Mouse (Mus musculus): ENCODE data around the gene 1700025G04Rik. TPM values are rescaled to one million over a fixed set of nuclear protein-coding genes. Genes with fewer than 3 reads are reported as not detected.

Gene 1700025G04Rik
- polyA plus RNA-seq, 1 experiment from 2014 or later, result 28.6 TPM

DNA sequence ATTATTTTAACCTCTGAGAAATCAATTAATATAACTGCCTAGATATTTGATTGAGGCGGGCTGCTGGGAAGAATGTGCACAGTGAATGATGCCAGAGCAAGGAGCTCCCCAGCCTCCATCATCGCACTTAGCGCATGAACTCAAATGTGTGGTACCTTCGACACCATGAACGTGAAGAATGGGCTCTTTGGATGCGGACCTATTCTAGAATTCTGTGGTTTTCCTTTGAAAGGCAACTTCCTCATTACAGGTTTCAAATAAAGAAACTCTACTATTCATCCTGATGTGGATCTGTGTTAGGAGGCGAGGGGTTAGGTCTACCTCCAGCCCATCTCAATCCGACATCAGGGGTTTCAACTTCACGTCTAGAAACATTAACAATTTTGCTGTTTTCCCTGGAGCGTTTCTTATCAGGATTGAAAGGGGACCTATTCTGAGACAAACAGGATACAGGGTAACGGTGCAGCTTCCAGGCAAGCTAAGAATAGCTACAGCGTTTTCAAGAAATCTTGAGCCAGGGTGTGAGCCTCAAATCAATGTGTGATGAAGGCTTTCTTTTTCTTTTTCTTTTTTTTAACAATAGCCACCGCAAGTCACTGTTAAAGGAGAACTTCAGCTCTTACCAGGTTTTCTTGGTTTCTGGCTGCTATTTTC lies 110.0 kb downstream of the 1700025G04Rik start:
- ATAC-seq (ENCODE audit: insufficient number of reproducible peaks, insufficient read depth, low FRiP score, low read depth), result no peak

DNA sequence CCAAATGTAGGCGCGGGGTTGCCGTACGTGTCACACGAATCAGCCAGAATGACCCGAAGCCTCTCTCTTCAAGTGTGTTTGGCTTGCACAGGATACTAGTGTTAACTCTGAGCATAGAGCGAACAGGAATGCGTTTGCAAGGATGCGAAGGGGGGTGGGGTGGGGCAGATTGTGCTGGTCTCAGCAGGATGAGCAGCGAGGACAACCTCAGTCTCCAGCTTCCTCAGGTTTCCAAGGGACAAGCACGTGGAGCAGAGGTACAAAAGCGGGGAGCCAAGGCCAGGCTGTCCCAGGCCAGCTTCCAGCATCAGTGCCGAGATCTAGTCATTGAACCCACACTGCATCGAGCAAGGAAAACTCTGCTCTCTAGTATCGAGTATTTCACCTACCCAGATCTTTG lies 111.2 kb downstream of the 1700025G04Rik start:
- Histone ChIP-seq H3K4me1 (ENCODE audit: control insufficient read depth, insufficient read depth, low read length) (no peaks in the 10 kb centered on the region), H3K9me3 (ENCODE audit: control insufficient read depth, low read depth, low read length) (no peaks in the 10 kb centered on the region), H3K9ac (replicated peaks; ENCODE audit: low read depth, low read length) (no peak overlapping the region), H3K4me3 (ENCODE audit: low read depth, low read length) (no peak overlapping the region), H3K4me2 (replicated peaks; ENCODE audit: low read depth, low read length) (no peak overlapping the region), H3K27me3 (ENCODE audit: control insufficient read depth, insufficient read depth, low read length) (no peaks in the 10 kb centered on the region), H3K27ac (ENCODE audit: low read length) (no peak overlapping the region), H3K36me3 (ENCODE audit: control insufficient read depth, insufficient read depth, low read length) (no peaks in the 10 kb centered on the region)
- WGBS, result 88% methylated on average over 15 of the region's 15 CpGs
- no peak for ATAC-seq (ENCODE audit: insufficient number of reproducible peaks, insufficient read depth, low FRiP score, low read depth)

More for the DNA sequence above, 110.0 kb downstream of the 1700025G04Rik start:
- WGBS, result 79% methylated on average over 13 of the region's 13 CpGs
- no peaks in the 10 kb centered on the region for H3K36me3 ChIP-seq (ENCODE audit: control insufficient read depth, insufficient read depth, low read length)
- H3K9me3 ChIP-seq (ENCODE audit: control insufficient read depth, low read depth, low read length), result no peaks in the 10 kb centered on the region
- H3K27ac ChIP-seq (ENCODE audit: low read length), result no peak overlapping the region
- H3K27me3 ChIP-seq (ENCODE audit: control insufficient read depth, insufficient read depth, low read length), result no peaks in the 10 kb centered on the region
- no peak overlapping the region for H3K4me2 ChIP-seq (replicated peaks; ENCODE audit: low read depth, low read length)
- H3K9ac ChIP-seq (replicated peaks; ENCODE audit: low read depth, low read length), result no peak overlapping the region
- no peaks in the 10 kb centered on the region for H3K4me1 ChIP-seq (ENCODE audit: control insufficient read depth, insufficient read depth, low read length)
- H3K4me3 ChIP-seq (ENCODE audit: low read depth, low read length), result no peak overlapping the region

DNA sequence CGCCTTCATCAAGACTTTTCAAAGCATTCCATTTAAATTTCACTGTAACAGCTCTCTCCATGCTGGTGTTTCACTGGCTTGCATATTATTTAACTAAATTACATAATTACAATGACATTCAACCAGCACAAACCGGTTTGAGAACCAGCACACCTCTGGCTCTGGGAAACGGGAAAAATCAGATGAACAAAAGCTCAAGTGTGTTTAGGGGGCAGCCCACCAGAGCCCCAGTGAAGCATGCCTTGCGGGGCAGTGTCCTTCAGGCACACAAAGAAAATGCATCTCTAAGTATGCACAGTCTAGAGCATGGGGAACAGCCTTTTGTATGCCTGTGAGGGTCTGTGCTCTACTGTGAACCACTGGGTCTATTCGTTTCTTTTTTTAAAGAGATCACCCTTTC lies 112.3 kb downstream of the 1700025G04Rik start:
- Histone ChIP-seq H3K4me1 (ENCODE audit: control insufficient read depth, insufficient read depth, low read length) (no peaks in the 10 kb centered on the region), H3K36me3 (ENCODE audit: control insufficient read depth, insufficient read depth, low read length) (no peaks in the 10 kb centered on the region), H3K4me3 (ENCODE audit: low read depth, low read length) (no peak overlapping the region), H3K27ac (ENCODE audit: low read length) (no peak overlapping the region), H3K9ac (replicated peaks; ENCODE audit: low read depth, low read length) (no peak overlapping the region), H3K27me3 (ENCODE audit: control insufficient read depth, insufficient read depth, low read length) (no peaks in the 10 kb centered on the region), H3K9me3 (ENCODE audit: control insufficient read depth, low read depth, low read length) (no peaks in the 10 kb centered on the region), H3K4me2 (replicated peaks; ENCODE audit: low read depth, low read length) (no peak overlapping the region)
- no peak for ATAC-seq (ENCODE audit: insufficient number of reproducible peaks, insufficient read depth, low FRiP score, low read depth)
- WGBS, result 70% methylated on average over 5 of the region's 5 CpGs

- Histone ChIP-seq H3K4me3 (ENCODE audit: low read depth, low read length) (no peak overlapping the region), H3K4me2 (replicated peaks; ENCODE audit: low read depth, low read length) (no peak overlapping the region), H3K4me1 (ENCODE audit: control insufficient read depth, insufficient read depth, low read length) (no peaks in the 10 kb centered on the region), H3K9me3 (ENCODE audit: control insufficient read depth, low read depth, low read length) (no peaks in the 10 kb centered on the region), H3K36me3 (ENCODE audit: control insufficient read depth, insufficient read depth, low read length) (no peaks in the 10 kb centered on the region), H3K27ac (ENCODE audit: low read length) (no peak overlapping the region), H3K27me3 (ENCODE audit: control insufficient read depth, insufficient read depth, low read length) (no peaks in the 10 kb centered on the region), H3K9ac (replicated peaks; ENCODE audit: low read depth, low read length) (no peak overlapping the region)
- 69% methylated on average over 3 of the region's 3 CpGs for WGBS
- ATAC-seq (ENCODE audit: insufficient number of reproducible peaks, insufficient read depth, low FRiP score, low read depth), result no peak
Observed at GRCm38 (mm10) chr1:151976850-151977249, 113.1 kb downstream of the 1700025G04Rik start.

- 79% methylated on average over 17 of the region's 17 CpGs for WGBS
- H3K9ac ChIP-seq (replicated peaks; ENCODE audit: low read depth, low read length), result no peak overlapping the region
- no peak overlapping the region for H3K4me2 ChIP-seq (replicated peaks; ENCODE audit: low read depth, low read length)
- H3K4me3 ChIP-seq (ENCODE audit: low read depth, low read length), result no peak overlapping the region
- no peak for ATAC-seq (ENCODE audit: insufficient number of reproducible peaks, insufficient read depth, low FRiP score, low read depth)
- H3K27ac ChIP-seq (ENCODE audit: low read length), result no peak overlapping the region
- H3K27me3 ChIP-seq (ENCODE audit: control insufficient read depth, insufficient read depth, low read length), result no peaks in the 10 kb centered on the region
- H3K9me3 ChIP-seq (ENCODE audit: control insufficient read depth, low read depth, low read length), result no peaks in the 10 kb centered on the region
- H3K36me3 ChIP-seq (ENCODE audit: control insufficient read depth, insufficient read depth, low read length), result no peaks in the 10 kb centered on the region
- H3K4me1 ChIP-seq (ENCODE audit: control insufficient read depth, insufficient read depth, low read length), result no peaks in the 10 kb centered on the region
Observed at GRCm38 (mm10) chr1:151975418-151976379, 114.2 kb downstream of the 1700025G04Rik start.

DNA sequence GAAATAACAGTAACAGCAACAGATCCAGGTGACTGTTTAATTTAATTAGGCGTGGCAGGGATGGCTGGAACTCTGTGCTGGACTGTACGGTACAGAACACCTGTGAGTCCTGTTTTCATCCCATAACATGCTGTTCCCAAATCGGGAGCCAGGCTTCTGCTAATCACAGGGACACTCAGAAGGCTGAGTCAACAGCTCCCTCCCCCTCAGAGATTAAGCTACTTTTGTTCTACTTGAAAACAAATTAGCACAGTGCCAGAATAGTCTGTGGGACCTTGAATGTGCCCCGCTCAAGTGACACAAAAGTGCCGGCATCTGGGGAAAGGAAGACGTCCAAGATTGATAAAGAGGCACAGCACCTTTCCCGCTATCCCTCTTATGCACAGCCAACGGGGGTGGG lies 115.0 kb downstream of the 1700025G04Rik start:
- Histone ChIP-seq H3K4me3 (ENCODE audit: low read depth, low read length) (no peak overlapping the region), H3K36me3 (ENCODE audit: control insufficient read depth, insufficient read depth, low read length) (no peaks in the 10 kb centered on the region), H3K4me1 (ENCODE audit: control insufficient read depth, insufficient read depth, low read length) (no peaks in the 10 kb centered on the region), H3K27me3 (ENCODE audit: control insufficient read depth, insufficient read depth, low read length) (no peaks in the 10 kb centered on the region), H3K9ac (replicated peaks; ENCODE audit: low read depth, low read length) (no peak overlapping the region), H3K4me2 (replicated peaks; ENCODE audit: low read depth, low read length) (no peak overlapping the region), H3K9me3 (ENCODE audit: control insufficient read depth, low read depth, low read length) (no peaks in the 10 kb centered on the region), H3K27ac (ENCODE audit: low read length) (no peak overlapping the region)
- 69% methylated on average over 8 of the region's 8 CpGs for WGBS
- no peak for ATAC-seq (ENCODE audit: insufficient number of reproducible peaks, insufficient read depth, low FRiP score, low read depth)

DNA sequence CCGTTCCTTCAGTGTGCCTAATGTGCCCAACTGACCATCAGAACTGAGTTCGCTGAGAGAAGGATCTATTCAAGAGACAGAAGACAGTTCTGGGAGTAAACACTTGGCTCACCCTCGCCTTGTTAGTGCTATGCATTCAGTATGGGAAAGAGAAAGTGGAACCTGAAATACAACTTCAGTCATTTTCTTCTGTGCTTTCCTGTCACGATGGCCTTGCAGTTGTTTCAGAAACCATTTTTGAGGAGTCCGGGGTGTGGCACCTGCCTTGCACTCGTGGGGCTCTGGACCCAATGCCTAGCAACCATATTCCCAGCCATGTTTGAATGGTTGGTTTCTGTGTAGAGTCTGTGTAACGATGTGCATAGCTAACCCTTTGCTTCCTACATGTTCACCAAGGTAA lies 115.5 kb downstream of the 1700025G04Rik start:
- H3K9ac ChIP-seq (replicated peaks; ENCODE audit: low read depth, low read length), result no peak overlapping the region
- WGBS, result 86% methylated on average over 7 of the region's 7 CpGs
- H3K36me3 ChIP-seq (ENCODE audit: control insufficient read depth, insufficient read depth, low read length), result no peaks in the 10 kb centered on the region
- no peak for ATAC-seq (ENCODE audit: insufficient number of reproducible peaks, insufficient read depth, low FRiP score, low read depth)
- no peaks in the 10 kb centered on the region for H3K4me1 ChIP-seq (ENCODE audit: control insufficient read depth, insufficient read depth, low read length)
- no peaks in the 10 kb centered on the region for H3K9me3 ChIP-seq (ENCODE audit: control insufficient read depth, low read depth, low read length)
- no peak overlapping the region for H3K4me2 ChIP-seq (replicated peaks; ENCODE audit: low read depth, low read length)
- H3K27me3 ChIP-seq (ENCODE audit: control insufficient read depth, insufficient read depth, low read length), result no peaks in the 10 kb centered on the region
- no peak overlapping the region for H3K27ac ChIP-seq (ENCODE audit: low read length)
- H3K4me3 ChIP-seq (ENCODE audit: low read depth, low read length), result no peak overlapping the region

- no peaks in the 10 kb centered on the region for H3K27me3 ChIP-seq (ENCODE audit: control insufficient read depth, insufficient read depth, low read length)
- H3K27ac ChIP-seq (ENCODE audit: low read length), result no peak overlapping the region
- H3K4me3 ChIP-seq (ENCODE audit: low read depth, low read length), result no peak overlapping the region
- no peak for ATAC-seq (ENCODE audit: insufficient number of reproducible peaks, insufficient read depth, low FRiP score, low read depth)
- no peaks in the 10 kb centered on the region for H3K4me1 ChIP-seq (ENCODE audit: control insufficient read depth, insufficient read depth, low read length)
- H3K9me3 ChIP-seq (ENCODE audit: control insufficient read depth, low read depth, low read length), result no peaks in the 10 kb centered on the region
- 86% methylated on average over 5 of the region's 5 CpGs for WGBS
- no peak overlapping the region for H3K9ac ChIP-seq (replicated peaks; ENCODE audit: low read depth, low read length)
- no peak overlapping the region for H3K4me2 ChIP-seq (replicated peaks; ENCODE audit: low read depth, low read length)
- H3K36me3 ChIP-seq (ENCODE audit: control insufficient read depth, insufficient read depth, low read length), result no peaks in the 10 kb centered on the region
Observed at GRCm38 (mm10) chr1:151973110-151973700, 116.7 kb downstream of the 1700025G04Rik start.

Data from stomach, embryonic 14.5 days (tissue).